Mouse (Mus musculus): ENCODE data around the gene Nupl2. TPM values are rescaled to one million over a fixed set of nuclear protein-coding genes. Genes with fewer than 3 reads are reported as not detected.

Nupl2 gene
- polyA plus RNA-seq, 1 experiment from 2014 or later: 14.2 TPM

DNA sequence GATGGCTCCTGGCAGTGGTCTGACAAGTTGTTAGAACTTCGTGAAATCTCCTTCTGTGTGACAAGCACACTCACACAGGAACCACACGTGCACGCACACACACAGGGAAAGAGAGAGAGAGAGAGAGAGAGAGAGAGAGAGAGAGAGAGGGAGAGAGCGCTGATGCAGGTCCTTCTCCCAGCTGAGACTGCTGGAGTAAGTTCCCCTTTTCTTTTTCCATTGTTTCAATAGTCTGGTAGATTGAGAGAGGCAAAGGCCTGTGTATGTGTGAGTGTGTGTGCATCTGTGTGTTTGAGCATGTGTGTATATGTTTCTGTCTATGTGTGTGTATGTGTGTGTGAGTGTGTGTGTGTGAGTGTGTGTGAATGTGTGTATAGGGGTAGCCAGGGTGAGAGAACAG is 36.2 kb downstream of the Nupl2 start:
- 71% methylated on average over 4 of the region's 4 CpGs for WGBS
- Histone ChIP-seq H3K9ac (ENCODE audit: low read length) (no peak overlapping the region), H3K4me1 (replicated peaks; ENCODE audit: control insufficient read depth, insufficient read depth, low read length) (no peaks in the 10 kb centered on the region), H3K27me3 (ENCODE audit: control insufficient read depth, insufficient read depth, low read depth, low read length) (no peaks in the 10 kb centered on the region), H3K4me3 (ENCODE audit: low read length) (no peak overlapping the region), H3K9me3 (ENCODE audit: control insufficient read depth, low read length) (no peaks in the 10 kb centered on the region), H3K36me3 (ENCODE audit: control insufficient read depth, insufficient read depth, low read length) (no peaks in the 10 kb centered on the region), H3K4me2 (ENCODE audit: low read depth, low read length) (no peak overlapping the region), H3K27ac (ENCODE audit: low read length) (no peak overlapping the region)
- no peak for ATAC-seq (ENCODE audit: low read depth)

DNA sequence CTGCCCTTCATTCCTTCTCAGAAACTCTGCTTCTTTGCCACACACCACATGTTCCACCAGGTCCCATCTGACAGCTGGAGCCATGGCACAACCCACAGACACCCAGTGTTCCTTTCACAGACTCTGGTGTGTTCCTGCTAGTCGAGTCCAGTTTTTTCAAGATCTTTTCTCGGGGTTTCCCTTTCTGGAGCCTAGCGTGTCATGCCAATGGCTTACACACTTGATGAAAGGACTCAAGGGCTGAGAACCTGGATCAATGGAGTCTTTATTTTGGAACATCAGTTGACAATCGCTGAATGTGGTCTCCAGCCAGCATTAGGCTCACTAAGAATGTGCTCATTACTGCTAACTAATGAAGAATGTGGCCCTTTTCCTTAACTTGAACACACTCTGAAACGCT is 37.7 kb downstream of the Nupl2 start:
- H3K27me3 ChIP-seq (ENCODE audit: control insufficient read depth, insufficient read depth, low read depth, low read length): no peaks in the 10 kb centered on the region
- H3K9me3 ChIP-seq (ENCODE audit: control insufficient read depth, low read length): no peaks in the 10 kb centered on the region
- no peak for ATAC-seq (ENCODE audit: low read depth)
- H3K36me3 ChIP-seq (ENCODE audit: control insufficient read depth, insufficient read depth, low read length): no peaks in the 10 kb centered on the region
- 68% methylated on average over 5 of the region's 5 CpGs for WGBS
- H3K4me2 ChIP-seq (ENCODE audit: low read depth, low read length): no peak overlapping the region
- H3K9ac ChIP-seq (ENCODE audit: low read length): no peak overlapping the region
- no peak overlapping the region for H3K4me3 ChIP-seq (ENCODE audit: low read length)
- H3K4me1 ChIP-seq (replicated peaks; ENCODE audit: control insufficient read depth, insufficient read depth, low read length): no peaks in the 10 kb centered on the region
- H3K27ac ChIP-seq (ENCODE audit: low read length): no peak overlapping the region

DNA sequence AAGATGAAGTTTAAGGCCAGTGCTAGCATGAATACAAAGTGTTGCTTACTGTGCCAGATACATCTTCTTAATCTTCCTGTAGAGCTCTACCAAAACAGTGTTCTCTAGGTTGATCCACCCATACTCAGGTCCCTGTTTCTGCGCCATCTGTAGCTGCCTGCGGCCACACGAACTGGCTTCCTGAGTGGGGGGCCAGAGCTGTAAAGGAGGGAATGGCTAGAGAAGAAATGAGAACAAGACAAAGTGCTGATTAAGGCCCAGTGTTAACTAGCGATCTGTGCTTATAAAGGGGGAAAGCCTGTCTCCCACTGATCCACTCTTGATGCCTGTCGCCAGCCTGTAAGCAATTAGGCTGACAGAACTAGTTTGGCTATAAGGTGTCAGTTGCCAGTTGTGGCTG is 38.5 kb downstream of the Nupl2 start:
- no peak overlapping the region for H3K27ac ChIP-seq (ENCODE audit: low read length)
- no peak for ATAC-seq (ENCODE audit: low read depth)
- H3K4me2 ChIP-seq (ENCODE audit: low read depth, low read length): no peak overlapping the region
- H3K27me3 ChIP-seq (ENCODE audit: control insufficient read depth, insufficient read depth, low read depth, low read length): no peaks in the 10 kb centered on the region
- no peak overlapping the region for H3K4me3 ChIP-seq (ENCODE audit: low read length)
- 71% methylated on average over 5 of the region's 5 CpGs for WGBS
- H3K36me3 ChIP-seq (ENCODE audit: control insufficient read depth, insufficient read depth, low read length): no peaks in the 10 kb centered on the region
- H3K9ac ChIP-seq (ENCODE audit: low read length): no peak overlapping the region
- no peaks in the 10 kb centered on the region for H3K4me1 ChIP-seq (replicated peaks; ENCODE audit: control insufficient read depth, insufficient read depth, low read length)
- no peaks in the 10 kb centered on the region for H3K9me3 ChIP-seq (ENCODE audit: control insufficient read depth, low read length)

DNA sequence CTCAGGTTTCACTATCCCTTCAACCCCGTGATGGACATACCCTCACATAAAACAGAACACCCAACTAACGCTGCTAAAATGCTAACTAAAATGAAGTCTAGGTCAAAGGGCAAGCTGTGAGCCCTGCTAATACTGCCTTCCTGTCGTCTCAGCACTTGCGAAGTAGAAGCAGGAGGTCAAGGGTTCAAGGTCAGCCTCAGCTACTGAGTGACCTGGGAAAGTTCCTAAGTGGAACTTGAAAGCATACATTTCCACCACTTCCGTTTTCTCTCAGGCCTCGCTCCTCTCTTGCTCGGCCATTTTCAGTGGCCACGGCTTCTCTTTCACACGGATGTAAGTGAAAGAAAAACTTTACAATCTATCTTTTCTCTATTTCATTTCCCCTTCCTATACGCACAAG is 43.2 kb downstream of the Nupl2 start:
- WGBS: 59% methylated on average over 10 of the region's 10 CpGs
- Histone ChIP-seq H3K4me2 (ENCODE audit: low read depth, low read length) (no peak overlapping the region), H3K36me3 (ENCODE audit: control insufficient read depth, insufficient read depth, low read length) (no peaks in the 10 kb centered on the region), H3K27ac (ENCODE audit: low read length) (no peak overlapping the region), H3K4me3 (ENCODE audit: low read length) (no peak overlapping the region), H3K27me3 (ENCODE audit: control insufficient read depth, insufficient read depth, low read depth, low read length) (no peaks in the 10 kb centered on the region), H3K4me1 (replicated peaks; ENCODE audit: control insufficient read depth, insufficient read depth, low read length) (no peaks in the 10 kb centered on the region), H3K9me3 (ENCODE audit: control insufficient read depth, low read length) (no peaks in the 10 kb centered on the region), H3K9ac (ENCODE audit: low read length) (no peak overlapping the region)
- ATAC-seq (ENCODE audit: low read depth): no peak

DNA sequence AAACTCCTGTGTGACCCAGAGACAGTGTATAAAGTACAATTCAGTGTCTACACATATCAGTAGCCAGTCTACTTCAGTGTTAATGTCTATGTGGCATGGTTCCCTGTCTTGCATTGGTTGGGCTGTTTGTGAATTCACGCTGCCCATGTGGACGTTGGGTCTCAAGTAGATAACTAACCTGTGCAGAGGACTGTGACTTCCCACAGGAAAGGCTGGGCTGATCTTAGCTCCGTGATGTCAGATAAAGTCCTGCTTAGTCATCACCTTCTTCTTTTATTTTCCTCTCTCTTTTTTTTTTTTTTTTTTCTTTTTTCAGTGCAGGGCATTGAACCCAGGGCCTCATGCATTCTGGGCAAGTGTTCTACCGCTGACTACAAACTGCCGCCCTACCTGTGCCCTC is 43.7 kb downstream of the Nupl2 start:
- H3K9me3 ChIP-seq (ENCODE audit: control insufficient read depth, low read length): no peaks in the 10 kb centered on the region
- 80% methylated on average over 5 of the region's 5 CpGs for WGBS
- H3K9ac ChIP-seq (ENCODE audit: low read length): no peak overlapping the region
- H3K27me3 ChIP-seq (ENCODE audit: control insufficient read depth, insufficient read depth, low read depth, low read length): no peaks in the 10 kb centered on the region
- no peak overlapping the region for H3K4me2 ChIP-seq (ENCODE audit: low read depth, low read length)
- no peak for ATAC-seq (ENCODE audit: low read depth)
- H3K36me3 ChIP-seq (ENCODE audit: control insufficient read depth, insufficient read depth, low read length): no peaks in the 10 kb centered on the region
- no peak overlapping the region for H3K27ac ChIP-seq (ENCODE audit: low read length)
- no peak overlapping the region for H3K4me3 ChIP-seq (ENCODE audit: low read length)
- H3K4me1 ChIP-seq (replicated peaks; ENCODE audit: control insufficient read depth, insufficient read depth, low read length): no peaks in the 10 kb centered on the region

DNA sequence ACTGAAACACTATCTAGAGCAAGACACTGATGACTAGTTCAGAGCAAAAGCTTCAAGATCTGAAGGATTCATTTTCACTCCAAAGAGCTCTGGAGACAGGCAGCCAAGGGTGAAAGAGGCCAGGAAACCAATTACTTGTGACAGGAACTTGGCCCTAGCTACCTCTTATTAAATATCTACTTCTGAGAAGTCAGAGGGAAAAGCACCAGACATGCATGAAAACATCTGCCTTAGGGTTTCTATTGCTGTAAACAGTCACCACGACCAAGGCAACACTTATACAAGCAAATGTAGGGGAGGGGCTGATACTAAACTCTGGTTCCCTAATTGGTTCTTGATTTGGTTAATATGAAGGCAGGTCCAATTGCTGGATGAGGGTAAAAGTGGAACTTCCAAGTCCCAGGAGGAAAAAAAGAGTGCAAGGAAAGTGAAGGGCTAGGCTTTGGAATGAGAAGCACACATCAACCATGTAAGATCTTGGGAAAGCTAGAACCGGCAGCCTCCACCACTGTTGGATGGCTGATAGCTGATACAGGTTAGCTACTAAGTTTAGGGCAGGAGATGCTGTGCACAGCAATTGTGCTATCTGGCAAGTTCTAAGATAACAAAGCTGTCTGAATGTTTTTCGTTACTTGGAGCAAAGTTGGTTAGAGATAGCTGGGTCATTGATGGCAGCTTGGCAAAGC is 49.2 kb downstream of the Nupl2 start:
- H3K36me3 ChIP-seq (ENCODE audit: control insufficient read depth, insufficient read depth, low read length): no peaks in the 10 kb centered on the region
- H3K9me3 ChIP-seq (ENCODE audit: control insufficient read depth, low read length): no peaks in the 10 kb centered on the region
- H3K9ac ChIP-seq (ENCODE audit: low read length): no peak overlapping the region
- H3K4me2 ChIP-seq (ENCODE audit: low read depth, low read length): no peak overlapping the region
- no peaks in the 10 kb centered on the region for H3K4me1 ChIP-seq (replicated peaks; ENCODE audit: control insufficient read depth, insufficient read depth, low read length)
- H3K4me3 ChIP-seq (ENCODE audit: low read length): no peak overlapping the region
- 59% methylated on average over 3 of the region's 3 CpGs for WGBS
- H3K27me3 ChIP-seq (ENCODE audit: control insufficient read depth, insufficient read depth, low read depth, low read length): no peaks in the 10 kb centered on the region
- ATAC-seq (ENCODE audit: low read depth): no peak
- H3K27ac ChIP-seq (ENCODE audit: low read length): no peak overlapping the region

DNA sequence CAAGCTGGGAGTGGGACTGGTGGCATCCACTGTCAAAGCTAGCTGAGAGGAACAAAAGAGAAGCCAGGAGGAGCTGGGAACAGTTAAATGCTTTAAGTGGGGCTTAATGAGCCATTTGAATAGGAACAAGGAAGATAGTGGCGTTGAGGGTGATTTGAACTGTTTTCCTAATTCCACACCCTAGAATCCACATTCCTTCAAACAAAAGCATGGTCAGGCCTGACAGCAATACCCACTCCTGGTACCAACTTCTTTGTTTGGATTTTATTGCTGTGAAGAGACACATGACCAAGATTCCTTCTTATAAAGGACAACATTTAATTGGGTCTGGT is 49.8 kb downstream of the Nupl2 start:
- Histone ChIP-seq H3K4me2 (ENCODE audit: low read depth, low read length) (no peak overlapping the region), H3K4me1 (replicated peaks; ENCODE audit: control insufficient read depth, insufficient read depth, low read length) (no peaks in the 10 kb centered on the region), H3K27ac (ENCODE audit: low read length) (no peak overlapping the region), H3K36me3 (ENCODE audit: control insufficient read depth, insufficient read depth, low read length) (no peaks in the 10 kb centered on the region), H3K27me3 (ENCODE audit: control insufficient read depth, insufficient read depth, low read depth, low read length) (no peaks in the 10 kb centered on the region), H3K4me3 (ENCODE audit: low read length) (no peak overlapping the region), H3K9ac (ENCODE audit: low read length) (no peak overlapping the region), H3K9me3 (ENCODE audit: control insufficient read depth, low read length) (no peaks in the 10 kb centered on the region)
- no peak for ATAC-seq (ENCODE audit: low read depth)
- whole genome bisulfite sequencing: 84% methylated on average over 1 of the region's 1 CpGs

DNA sequence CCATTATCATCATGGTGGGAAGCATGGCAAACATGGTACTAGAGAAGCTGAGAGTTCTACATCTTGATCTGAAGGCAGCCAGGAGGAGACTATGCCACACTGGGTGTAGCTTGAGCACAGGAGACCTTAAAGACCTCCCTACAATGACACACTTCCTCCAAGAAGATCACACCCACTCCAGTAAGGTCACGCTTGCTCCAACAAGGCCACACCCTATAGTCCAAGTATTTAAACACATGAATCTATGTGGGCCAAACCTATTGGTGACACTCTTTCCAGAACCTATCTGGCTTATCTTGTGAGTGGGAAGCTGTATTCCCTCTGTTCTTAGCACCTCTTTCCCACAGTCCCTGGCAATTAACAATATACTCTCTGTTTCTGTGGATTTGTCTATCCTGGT is 50.1 kb downstream of the Nupl2 start:
- no peak overlapping the region for H3K4me2 ChIP-seq (ENCODE audit: low read depth, low read length)
- H3K27me3 ChIP-seq (ENCODE audit: control insufficient read depth, insufficient read depth, low read depth, low read length): no peaks in the 10 kb centered on the region
- 84% methylated on average over 1 of the region's 1 CpGs for WGBS
- no peaks in the 10 kb centered on the region for H3K9me3 ChIP-seq (ENCODE audit: control insufficient read depth, low read length)
- H3K4me3 ChIP-seq (ENCODE audit: low read length): no peak overlapping the region
- H3K36me3 ChIP-seq (ENCODE audit: control insufficient read depth, insufficient read depth, low read length): no peaks in the 10 kb centered on the region
- ATAC-seq (ENCODE audit: low read depth): no peak
- no peak overlapping the region for H3K27ac ChIP-seq (ENCODE audit: low read length)
- H3K4me1 ChIP-seq (replicated peaks; ENCODE audit: control insufficient read depth, insufficient read depth, low read length): no peaks in the 10 kb centered on the region
- H3K9ac ChIP-seq (ENCODE audit: low read length): no peak overlapping the region
